Mouse (Mus musculus) R1 (cell line): ENCODE measurements at regions not wholly inside any gene's neighbourhood (a gene's known extent, or its start where the extent isn't known, plus 50 kb on each side); places are given as distances from the start of the nearest gene placed in this dataset.
"Not testable (repeated sequence)": the region's sequence is repeated elsewhere in the genome, so short reads cannot be mapped to it uniquely, and the experiment has no call there.

Experiments
- DNase-seq: peaks from one replicate; pipeline ENCODE4 v3.0.0-alpha.2; 2018; ENCODE audit warnings: low read depth, low spot score

DNA sequence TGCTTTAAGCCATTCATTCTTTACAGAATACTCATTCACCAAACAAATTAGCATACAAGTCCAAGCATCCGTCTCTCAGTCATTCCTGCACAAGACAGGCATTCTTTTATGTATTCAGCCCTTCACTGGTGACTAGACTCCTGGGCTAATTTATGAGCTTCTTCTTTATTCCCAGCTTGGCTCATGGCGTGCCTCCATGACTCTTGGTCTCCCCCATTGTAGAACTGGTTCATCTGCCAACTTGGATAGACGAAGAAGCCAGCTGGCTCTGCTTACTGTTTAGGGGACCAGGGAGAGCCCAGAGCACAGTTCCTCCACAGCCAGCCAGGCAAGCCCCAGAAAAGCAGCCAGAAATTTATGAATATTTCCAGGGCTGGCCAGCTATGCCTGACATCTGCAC, 421.2 kb upstream of the N6amt1 start:
- no peak for DNase-seq

DNA sequence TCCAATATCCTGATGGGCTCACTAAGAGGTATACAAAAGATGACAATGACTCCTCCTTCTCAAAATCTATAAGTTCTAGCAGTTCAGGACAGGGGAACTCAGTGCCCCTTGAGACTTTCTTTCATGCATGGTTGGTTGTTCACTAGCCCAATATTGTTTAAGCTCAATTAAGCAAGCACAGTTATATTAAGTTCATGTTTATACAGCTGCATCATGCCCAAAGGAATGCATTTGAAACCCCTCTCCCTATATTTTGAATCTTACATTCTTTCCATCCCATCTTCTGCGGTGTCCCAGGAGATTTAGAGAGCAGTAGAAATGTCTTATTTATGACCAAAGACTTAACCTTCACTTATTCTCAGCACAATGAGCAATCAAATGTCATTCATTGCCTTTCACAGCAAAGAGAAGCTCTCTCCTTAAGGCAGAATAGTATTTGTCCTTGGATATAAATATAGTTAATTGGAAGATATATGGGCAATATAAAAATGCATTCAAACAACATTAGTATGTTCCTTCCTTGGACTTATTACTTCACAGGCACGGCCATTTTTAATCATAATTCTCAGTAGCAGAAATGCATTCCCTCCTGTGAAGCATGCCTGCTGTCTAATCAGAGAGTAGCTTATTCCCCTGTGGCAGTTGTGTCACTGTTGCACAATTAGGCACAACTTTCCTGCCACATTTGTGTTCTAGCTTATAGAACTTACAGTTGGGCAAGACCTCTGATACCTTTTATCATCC, 455.8 kb upstream of the N6amt1 start:
- no peak for DNase-seq

DNA sequence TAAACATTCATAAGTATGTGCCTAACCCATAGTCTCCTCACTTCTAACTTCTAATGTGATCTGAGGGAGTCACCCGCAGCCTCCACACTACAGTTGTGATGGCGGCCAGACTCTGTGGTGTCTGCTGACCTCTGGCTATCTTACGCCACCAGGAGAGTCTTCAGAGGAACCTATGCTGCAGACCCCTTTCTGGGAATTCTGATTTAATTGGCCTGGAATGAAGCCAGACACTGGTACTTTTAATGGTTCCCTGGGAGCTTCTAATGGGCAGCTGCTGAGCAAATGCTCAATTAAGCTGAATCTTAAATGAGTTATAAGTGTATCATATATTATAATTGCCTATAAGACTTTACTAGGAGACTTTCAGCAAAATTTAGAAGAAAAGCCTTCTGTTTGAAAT, 459.0 kb upstream of the N6amt1 start:
- DNase-seq = no peak

DNA sequence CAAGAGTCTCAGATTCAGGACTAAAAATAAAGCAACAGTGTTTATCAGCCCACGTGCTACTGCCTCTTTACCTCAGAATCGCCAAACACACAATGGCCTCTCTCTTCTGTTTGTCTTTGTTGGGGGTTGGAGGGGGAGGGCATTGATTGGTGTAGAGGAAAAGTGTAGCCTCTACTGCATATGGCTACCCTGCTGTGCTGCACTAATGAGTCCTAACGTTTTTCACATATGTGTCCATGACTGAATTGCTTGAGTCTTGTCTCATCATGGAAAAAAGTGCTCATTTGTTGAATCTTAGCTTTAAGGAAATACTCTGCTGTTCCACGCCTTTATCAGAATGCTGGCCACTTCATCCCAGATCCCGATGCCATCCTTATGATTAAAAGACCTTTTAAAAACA, 459.7 kb upstream of the N6amt1 start:
- no peak for DNase-seq

DNA sequence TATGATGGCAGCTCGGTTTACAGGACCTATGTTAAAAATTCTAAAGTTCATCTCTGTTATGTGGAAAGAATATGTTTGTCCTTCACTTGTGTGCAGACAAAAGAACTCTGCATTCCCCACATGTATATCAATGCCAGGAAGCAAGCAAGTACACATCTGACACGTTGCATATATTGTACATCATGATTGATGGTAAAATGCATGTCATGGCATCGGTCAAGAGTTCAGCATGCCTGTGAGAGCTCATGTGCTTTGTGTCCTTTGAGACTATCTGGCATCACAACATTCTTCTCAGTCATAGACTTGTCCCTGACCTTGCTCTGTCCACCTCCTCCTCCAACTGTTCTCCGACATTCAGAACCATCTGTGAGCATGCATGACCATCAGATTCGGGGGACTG, 465.6 kb upstream of the N6amt1 start:
- DNase-seq = no peak

DNA sequence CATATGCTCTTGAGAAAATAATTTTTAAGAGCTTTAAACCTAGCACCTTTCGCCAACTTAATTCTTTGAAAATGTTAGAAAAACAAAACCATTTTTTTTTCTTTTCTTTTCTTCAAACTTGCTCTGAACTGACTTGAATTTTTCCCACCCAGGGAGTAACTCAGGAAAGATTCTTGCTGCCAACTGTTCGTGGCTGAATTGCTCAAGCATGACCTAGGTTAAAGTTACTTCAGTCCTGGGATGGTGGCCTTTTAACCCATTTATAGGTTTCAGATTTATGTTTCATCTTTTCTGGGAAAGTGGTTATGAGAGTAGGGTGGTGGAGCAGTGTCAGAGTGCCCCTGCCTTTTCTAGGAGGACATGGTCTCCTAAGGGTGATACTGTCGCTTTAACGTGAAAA, 466.4 kb upstream of the N6amt1 start:
- DNase-seq = no peak

DNA sequence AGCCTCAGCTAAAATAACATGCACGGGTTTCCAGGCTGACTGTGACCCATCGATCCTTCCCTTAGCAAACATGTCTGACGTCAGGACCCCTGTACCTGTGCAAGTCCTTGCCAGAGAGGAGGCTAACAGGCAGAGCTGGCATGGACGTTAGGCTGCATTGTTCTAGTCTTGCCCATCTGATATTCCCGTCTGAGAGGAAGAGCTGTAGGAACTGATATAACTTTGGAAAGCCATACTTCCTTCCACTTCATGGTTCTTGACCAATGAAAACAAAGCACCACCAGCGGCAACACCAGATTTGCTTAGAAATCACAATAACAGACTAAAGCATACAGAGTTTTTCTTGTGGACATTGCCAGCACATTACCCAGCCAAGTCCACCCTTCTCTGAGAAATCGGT, 470.1 kb upstream of the N6amt1 start:
- DNase-seq = no peak

DNA sequence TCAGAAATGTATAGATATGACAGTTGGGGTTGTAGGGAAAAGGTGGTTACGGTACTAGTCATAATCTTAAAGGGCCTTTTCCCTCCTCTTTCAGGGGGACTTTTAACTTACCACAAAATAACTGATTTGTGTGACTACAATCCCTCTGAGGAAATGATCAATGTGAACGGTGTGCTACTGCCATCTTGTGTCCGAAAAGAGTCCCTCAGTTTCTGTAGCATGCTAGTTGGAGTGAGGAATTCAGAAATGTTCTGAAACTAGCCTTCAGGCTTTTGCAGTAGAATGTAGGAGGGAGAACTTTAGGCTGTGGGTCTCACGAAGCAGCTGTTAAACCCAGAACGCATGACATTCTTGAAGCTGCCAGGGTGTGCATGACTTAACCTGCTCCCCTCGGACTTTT, 471.5 kb upstream of the N6amt1 start:
- DNase-seq = peak; percentile 45

DNA sequence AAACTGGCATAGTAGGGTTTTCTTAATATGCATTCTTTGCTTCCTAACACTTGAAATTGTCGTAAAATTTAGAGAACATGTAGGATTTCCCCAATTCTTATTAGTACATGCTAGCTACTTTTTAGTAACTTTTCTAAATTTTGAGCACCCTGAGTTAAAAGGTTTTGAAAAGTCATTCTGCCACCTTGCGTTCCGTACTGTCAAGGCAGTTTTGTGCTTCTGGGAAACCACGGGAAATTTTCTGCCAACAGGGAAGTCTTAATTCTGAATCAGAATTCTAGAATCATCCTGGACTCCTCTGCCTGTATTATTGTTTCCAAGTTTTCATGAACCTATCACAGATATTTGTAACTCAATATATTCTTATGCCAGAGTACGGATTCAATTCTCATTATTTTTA, 472.4 kb upstream of the N6amt1 start:
- DNase-seq = no peak

DNA sequence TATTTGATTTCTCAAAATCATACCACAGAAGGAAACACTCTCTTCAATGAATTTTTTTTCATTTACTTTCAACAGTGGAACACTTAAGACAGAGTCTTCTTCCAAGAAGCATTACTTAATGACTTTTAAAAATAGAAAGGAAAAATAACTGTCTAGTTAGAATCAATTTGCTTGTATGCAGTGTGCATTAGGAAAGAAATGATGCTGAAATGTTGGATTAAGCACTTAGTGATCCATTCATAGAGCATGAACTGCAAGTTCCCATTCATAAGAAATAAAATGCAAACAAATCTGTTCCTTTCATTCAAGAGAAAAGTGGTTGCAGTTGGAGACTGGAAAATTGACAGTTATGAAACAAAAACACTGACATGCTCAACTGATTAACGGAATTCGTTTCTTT, 493.2 kb upstream of the N6amt1 start:
- DNase-seq = no peak

DNA sequence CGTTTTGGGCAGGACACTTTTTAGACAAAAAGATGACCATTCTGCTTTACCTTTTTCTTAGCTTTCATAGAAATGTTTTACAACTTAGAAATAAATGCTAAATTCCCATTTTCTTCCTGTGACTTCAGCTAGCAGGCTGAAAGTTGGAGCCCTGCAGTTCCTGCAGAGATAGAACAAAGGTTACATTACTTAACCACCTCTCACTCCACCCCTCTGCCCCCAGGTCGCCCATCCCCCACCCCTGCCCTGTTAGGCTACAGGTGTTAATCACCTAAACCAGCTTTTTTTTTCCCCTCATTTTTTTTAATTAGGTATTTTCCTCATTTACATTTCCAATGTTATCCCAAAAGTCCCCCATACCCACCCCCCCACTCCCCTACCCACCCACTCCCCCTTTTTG, 498.1 kb upstream of the N6amt1 start:
- no peak for DNase-seq

DNA sequence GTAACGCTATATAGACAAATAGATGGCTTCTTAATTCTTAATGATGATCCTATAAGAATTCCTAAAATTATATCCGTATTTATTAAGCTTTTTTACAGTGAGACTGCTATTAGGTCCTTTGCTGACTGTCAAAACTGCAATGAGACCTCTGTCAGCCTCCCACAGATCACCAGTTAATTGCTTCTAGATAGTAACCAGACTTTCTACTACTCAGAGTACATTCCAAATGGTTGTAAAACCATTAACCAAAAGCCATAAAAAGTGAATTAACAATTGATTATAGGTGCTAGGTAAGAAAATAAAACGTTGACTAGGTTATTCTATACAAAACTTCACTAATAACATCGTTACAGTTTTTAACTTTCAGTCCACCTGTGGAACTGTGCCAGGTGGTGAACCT, 498.7 kb upstream of the N6amt1 start:
- DNase-seq = no peak

DNA sequence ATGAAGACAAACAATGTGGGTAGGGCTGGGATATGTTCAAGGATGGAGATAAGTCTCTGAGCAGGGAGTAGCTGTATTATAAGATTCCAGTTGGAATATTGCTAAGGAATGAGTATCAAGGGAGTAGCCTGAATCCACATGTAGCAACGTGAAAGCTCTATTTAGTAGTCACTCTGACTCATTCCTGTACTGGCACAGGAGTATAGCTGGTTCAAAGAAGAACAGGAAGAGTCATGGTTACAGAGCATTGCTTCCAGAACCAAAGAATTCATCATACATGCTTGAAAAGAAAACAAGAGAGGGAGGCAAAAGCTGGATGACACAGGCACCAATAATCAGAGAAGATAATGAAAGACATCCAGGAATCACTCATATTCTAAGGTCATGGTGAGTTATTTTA, 500.6 kb upstream of the N6amt1 start:
- DNase-seq = no peak

DNA sequence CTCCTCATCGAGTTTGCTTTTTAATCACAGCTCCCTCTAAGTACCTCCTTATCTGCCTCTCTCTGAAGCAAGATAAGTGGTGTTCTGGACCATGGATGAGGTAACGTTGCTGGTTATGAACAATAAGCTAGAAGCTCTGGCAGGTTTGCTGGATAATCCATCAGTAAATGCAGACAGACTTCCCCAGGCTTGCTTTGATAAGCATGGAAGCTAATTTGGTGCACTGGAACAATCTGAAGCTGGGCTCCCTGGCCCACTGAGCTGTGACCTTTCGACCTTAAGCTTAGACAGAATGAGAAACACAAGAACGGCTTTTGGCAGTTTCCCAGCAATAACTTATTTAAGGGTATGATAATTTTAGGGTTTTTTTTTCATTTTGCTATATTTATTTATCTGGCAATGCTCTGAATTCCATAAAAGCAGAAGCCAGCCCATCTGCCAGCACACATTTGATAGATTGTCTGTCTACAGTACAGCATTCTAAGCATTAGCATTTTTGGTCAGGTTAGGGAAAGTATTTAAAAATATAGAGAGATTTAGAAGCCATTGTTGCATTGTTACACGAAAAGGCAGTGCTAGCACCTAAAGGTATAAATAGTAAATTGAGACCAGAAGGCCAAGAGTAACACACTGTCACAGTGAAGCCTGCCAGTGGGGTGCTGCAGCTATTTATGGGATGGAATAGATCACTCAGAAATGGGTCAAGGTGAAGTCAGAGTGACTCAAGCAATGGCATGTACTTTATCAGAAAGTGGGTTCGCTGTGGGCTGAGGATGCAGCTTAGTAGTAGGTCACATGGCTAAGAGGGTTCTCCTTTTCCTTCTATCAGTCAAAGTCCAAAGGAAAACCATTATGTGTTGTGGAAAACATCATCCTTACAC, 515.3 kb upstream of the N6amt1 start:
- no peak for DNase-seq

DNA sequence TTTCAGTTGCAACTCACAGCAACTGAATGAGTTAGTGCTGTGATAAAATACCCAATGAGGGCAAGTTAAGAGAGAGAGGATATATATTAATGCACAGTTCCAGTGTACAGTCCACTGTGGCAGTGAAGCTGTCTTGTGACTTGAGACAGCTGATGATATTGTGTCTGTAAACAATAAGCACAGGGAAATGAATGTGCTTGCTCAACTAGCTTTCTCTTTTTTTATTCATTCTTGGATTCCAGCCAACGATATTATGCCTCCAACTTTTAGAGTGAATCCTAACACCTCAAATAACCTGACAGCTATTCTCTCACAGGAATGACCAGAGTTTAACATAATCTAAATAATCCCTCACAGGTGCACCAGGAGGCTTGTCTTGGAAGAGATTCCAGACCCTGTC, 526.3 kb upstream of the N6amt1 start:
- DNase-seq = no peak

DNA sequence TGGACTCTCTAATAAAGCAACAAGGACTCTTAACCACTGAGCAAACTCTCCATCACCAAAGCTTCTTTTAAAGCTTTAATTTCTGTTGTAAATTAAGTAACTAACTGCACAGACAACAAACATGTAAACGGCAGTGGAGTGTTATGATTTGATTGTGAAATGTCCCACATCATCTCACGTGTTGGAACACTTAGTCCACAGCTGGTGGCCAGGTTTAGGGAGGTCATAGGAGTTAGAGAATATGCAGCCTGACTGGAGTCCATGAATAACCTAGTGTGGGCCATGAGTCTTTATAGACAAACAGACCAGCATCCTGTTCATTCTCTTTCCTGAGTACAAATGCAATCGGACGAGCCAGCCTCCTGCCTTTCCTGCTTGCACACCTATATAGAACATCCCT, 527.3 kb upstream of the N6amt1 start:
- DNase-seq = no peak

DNA sequence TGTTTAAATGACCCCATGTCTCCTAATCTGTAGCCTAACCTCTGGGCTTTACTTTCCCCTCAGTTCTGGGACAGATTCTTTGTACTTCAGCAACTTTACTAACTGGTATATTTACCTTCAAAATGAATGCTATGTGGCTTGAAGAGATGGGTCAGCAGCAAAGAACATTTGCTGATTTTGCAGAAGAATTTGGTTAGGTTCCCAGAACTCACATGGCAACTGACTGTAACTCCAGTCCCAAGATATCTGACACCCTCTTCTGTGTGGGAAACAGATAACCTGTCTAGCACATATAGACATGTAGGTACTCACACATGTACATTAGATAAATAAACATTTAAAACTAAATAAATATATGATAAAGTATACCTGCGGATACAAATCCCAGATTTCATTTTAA, 530.5 kb upstream of the N6amt1 start:
- DNase-seq = no peak

DNA sequence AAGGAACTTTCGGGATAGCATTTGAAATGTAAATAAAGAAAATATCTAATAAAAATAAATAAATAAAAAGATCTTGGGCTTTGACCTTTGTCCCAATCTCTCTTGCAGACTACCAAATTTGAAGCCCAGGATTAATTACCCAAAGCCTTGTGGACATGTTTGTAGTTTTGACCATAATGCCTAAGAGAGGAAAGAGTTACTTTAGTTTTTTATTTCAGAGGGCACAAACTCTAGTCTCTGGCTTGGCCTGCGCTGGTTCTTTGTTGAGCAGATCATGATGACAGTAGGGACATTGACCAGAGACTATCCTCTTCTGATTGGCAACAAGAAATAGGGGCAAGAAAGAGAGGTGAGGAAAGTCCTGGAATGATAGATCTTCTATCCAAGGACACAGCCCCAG, 532.4 kb upstream of the N6amt1 start:
- no peak for DNase-seq

DNA sequence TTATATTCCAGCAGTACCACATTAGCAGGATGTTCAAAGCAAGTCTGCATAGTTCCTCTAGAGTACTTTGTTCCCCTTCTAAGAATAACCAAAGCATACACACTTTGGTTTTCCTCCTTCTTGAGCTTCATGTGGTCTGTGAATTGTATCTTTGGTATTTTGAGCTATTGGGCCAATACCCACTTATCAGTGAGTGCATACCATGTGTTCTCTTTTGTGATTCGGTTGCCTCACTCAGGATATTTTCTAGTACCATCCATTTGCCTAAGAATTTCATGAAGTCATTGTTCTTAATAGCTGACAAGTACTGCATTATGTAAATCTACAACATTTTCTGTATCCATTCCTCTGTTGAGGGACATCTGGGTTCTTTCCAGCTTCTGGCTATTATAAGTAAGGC, 535.3 kb upstream of the N6amt1 start:
- not testable (repeated sequence) for DNase-seq

DNA sequence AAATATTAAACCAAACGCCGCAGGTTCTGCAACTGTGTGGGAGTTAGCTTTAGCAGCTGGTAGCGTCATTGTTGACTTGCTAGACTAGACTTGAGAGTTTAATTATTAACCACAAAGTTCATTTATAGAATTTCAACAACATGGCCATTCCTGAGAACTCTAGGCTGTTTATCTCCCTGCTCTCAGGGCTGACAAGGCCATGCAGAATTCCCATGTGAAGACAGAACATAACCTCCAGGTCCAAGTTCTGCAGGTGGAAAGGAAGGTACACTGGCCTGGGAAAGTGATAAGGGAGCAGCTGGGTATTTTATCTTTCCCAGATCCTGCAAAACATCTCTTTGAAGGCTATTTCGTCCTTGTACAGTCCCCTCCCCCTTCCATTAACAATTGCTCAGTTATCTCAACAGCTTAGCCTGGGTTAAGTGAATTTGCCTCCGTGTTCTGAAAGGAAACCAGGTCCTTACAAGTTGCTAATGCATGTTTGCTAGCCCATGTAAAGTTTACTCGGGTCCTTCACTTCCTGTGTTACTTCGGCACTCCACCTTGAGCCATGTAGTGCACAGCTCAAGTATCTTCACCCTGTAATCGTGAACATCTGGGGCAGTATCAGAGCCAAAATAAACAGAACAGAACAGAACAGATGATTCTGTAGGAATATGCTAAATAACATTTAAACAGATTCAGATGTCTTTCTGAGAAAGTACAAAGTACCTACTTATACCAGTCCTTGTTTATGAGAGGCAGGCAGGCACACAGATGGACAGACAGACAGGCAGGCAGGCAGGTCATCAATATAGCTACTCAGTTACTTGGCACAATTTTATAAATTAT, 537.0 kb upstream of the N6amt1 start:
- no peak for DNase-seq

DNA sequence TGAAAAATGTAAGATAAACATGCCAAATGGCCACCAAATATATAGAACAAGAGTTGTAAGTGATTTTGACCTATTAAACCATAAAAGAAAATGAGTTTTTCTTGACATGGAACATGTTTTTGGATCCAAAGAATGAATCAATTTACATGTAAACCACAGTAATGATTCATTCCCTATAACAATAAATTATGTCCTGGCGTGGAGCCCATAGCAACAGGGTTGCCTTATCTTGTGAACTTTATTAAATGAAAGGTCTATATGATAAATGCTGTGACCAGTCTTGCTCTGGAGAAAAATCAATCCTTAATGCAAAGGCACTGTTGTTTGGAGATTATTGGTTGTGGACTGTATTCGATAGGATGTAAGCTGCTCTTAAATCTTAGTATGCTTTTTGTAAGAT, 538.0 kb upstream of the N6amt1 start:
- DNase-seq = no peak

DNA sequence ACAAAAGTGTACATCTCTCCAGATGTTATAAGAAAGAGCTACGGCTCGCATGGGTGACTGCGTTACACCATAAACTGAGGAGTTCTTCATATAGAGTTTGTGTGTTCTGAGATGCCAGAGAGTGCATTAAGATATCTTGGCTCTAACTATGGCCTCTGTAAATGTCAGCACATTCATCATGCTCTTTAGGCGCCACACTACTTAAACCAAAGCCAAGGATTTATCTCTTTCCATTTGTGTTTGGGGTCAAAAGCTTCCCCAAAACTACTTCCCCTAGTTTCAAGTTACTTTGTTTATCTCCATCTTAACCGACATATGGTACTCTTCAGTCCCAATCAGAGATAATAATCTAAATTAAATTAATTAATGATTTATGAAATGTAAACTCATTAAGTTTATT, 541.3 kb upstream of the N6amt1 start:
- no peak for DNase-seq
